Mouse (Mus musculus) adrenal gland, adult 18-20 months (tissue): ENCODE measurements around the gene Paox. TPM values are rescaled to one million over a fixed set of nuclear protein-coding genes. Genes with fewer than 3 reads are reported as not detected.

Experiments used
- DNase-seq, 2 experiments: peaks; one replicate each; pipeline ENCODE4 v3.0.0; 2021 to 2022; ENCODE audit warnings: low spot score in 2 of 2
- long read RNA-seq, 2 experiments: library from polyadenylated mRNA; stranded (forward); transcript quantifications; one replicate each; pipeline ENCODE4 v2.0.0; 2021
- total RNA-seq, 2 experiments: library from RNA; stranded (reverse); gene quantifications; 1 replicate in 1 of 2; 2 replicates in 1 of 2; pipeline ENCODE4 v1.2.3; 2021

Gene Paox
- total RNA-seq, result 10 to 100 TPM; 15.1 to 16.8 TPM
- long read RNA-seq, experiment 1, full-length matches to known transcripts, result 11 of 18 reads
- long read RNA-seq, experiment 1, partial matches to known transcripts, result 2 of 18 reads
- long read RNA-seq, experiment 1, other reads (novel, unspliced or antisense), result 5 of 18 reads
- long read RNA-seq, experiment 2, full-length matches to known transcripts, result 42 of 56 reads
- long read RNA-seq, experiment 2, partial matches to known transcripts, result 8 of 56 reads
- long read RNA-seq, experiment 2, other reads (novel, unspliced or antisense), result 6 of 56 reads

GRCm38 (mm10) chr7:140115583-140116328 is at the start of gene Paox:
Gene Paox, plus strand, starts transcription at chr7:140115799.
- DNase-seq, result peak in 1 of 2 experiments; percentile 55

- DNase-seq, result no peak
Measured at GRCm38 (mm10) chr7:140067397-140067796, 48.2 kb upstream of the Paox start.

- DNase-seq, result no peak
Measured at GRCm38 (mm10) chr7:140070042-140070711, 45.4 kb upstream of the Paox start.

GRCm38 (mm10) chr7:140077698-140078097 is 37.9 kb upstream of the Paox start:
- no peak for DNase-seq

- peak; percentile 73 to 74 for DNase-seq
Measured at GRCm38 (mm10) chr7:140078711-140079110, 36.9 kb upstream of the Paox start.

- DNase-seq, result peak; percentile 71 to 80
Measured at GRCm38 (mm10) chr7:140080503-140081156, 35.0 kb upstream of the Paox start.

GRCm38 (mm10) chr7:140081408-140082241 is 34.0 kb upstream of the Paox start:
- no peak for DNase-seq

- no peak for DNase-seq
Measured at GRCm38 (mm10) chr7:140082242-140082678, 33.3 kb upstream of the Paox start, which contains the start of gene Caly. Gene Caly, minus strand, starts transcription at chr7:140082548.

- no peak for DNase-seq
Measured at GRCm38 (mm10) chr7:140090601-140091000, 25.0 kb upstream of the Paox start.

GRCm38 (mm10) chr7:140092924-140093528 is 22.6 kb upstream of the Paox start, which contains the start of gene Prap1:
Gene Prap1, plus strand, starts transcription at chr7:140093395.
- no peak for DNase-seq

- no peak for DNase-seq
Measured at GRCm38 (mm10) chr7:140094954-140095353, 20.6 kb upstream of the Paox start.

- DNase-seq, result no peak
Measured at GRCm38 (mm10) chr7:140095556-140095955, 20.0 kb upstream of the Paox start.

GRCm38 (mm10) chr7:140096055-140096454 is 19.5 kb upstream of the Paox start:
- no peak for DNase-seq

- DNase-seq, result no peak
Measured at GRCm38 (mm10) chr7:140098466-140098865, 17.1 kb upstream of the Paox start.

- DNase-seq, result no peak
Measured at GRCm38 (mm10) chr7:140101498-140101897, 14.1 kb upstream of the Paox start.

- peak; percentile 85 to 89 for DNase-seq
Measured at GRCm38 (mm10) chr7:140101993-140102860, 13.4 kb upstream of the Paox start, which contains the start of gene Fuom. Gene Fuom, minus strand, starts transcription at chr7:140102441.

GRCm38 (mm10) chr7:140104009-140104408 is 11.6 kb upstream of the Paox start:
- no peak for DNase-seq

GRCm38 (mm10) chr7:140111943-140112342 is 3.7 kb upstream of the Paox start:
- DNase-seq, result no peak
